Mouse (Mus musculus) liver, postnatal 0 days (tissue): ENCODE results near the gene Il11ra1. TPM values are rescaled to one million over a fixed set of nuclear protein-coding genes. Genes with fewer than 3 reads are reported as not detected.

Experiments
- polyA plus RNA-seq: library from polyadenylated mRNA; unstranded; fragments of >200 nt; fragmentation: Nextera tagmentation; extraction: Ambion mirVana; gene quantifications from 2 replicates; pipeline ENCODE4 v1.2.1, GENCODE M21; 2015

Il11ra1 gene
- polyA plus RNA-seq, 1 experiment from 2014 or later = 28.5 TPM

Other genes starting within 250 kb of the Il11ra1 start
- gene Kif24, start 235.1 kb upstream of the Il11ra1 start, polyA plus RNA-seq = 2.4 and 2.5 TPM in 2 replicates
- gene Nudt2, start 234.8 kb upstream of the Il11ra1 start, polyA plus RNA-seq = 13.6 and 14.4 TPM in 2 replicates
- 1.8 and 2.0 TPM in 2 replicates for gene AI464131, start 196.9 kb upstream of the Il11ra1 start, polyA plus RNA-seq
- not detected in 2 replicates for gene 1110017D15Rik, start 182.7 kb upstream of the Il11ra1 start, polyA plus RNA-seq
- gene Fam219a, start 130.5 kb upstream of the Il11ra1 start, polyA plus RNA-seq = 0.77 and 1.0 TPM in 2 replicates
- gene Dnaic1, start 130.2 kb upstream of the Il11ra1 start, polyA plus RNA-seq = 10.6 and 14.2 TPM in 2 replicates
- 25.2 and 26.4 TPM in 2 replicates for gene Enho, start 59.7 kb upstream of the Il11ra1 start, polyA plus RNA-seq
- gene Cntfr, start 2.9 kb upstream of the Il11ra1 start, polyA plus RNA-seq = 0.12 and 0.29 TPM in 2 replicates
- 30.9 and 31.7 TPM in 2 replicates for gene Rpp25l, start 13.5 kb downstream of the Il11ra1 start, polyA plus RNA-seq
- 64.0 and 65.2 TPM in 2 replicates for gene Dctn3, start 23.2 kb downstream of the Il11ra1 start, polyA plus RNA-seq
- not detected in 2 replicates for gene Arid3c, start 31.2 kb downstream of the Il11ra1 start, polyA plus RNA-seq
- gene Galt, start 55.2 kb downstream of the Il11ra1 start, polyA plus RNA-seq = 40.9 and 46.2 TPM in 2 replicates
- 73.2 and 77.7 TPM in 2 replicates for gene Sigmar1, start 56.2 kb downstream of the Il11ra1 start, polyA plus RNA-seq
- 10.1 and 11.7 TPM in 2 replicates for gene Ccl27a, start 74.3 kb downstream of the Il11ra1 start, polyA plus RNA-seq
- gene Gm21541, start 203.6 kb downstream of the Il11ra1 start, polyA plus RNA-seq = 0.76 TPM in 1 of 2 replicates, not detected in the other
- 0.49 TPM in 1 of 2 replicates, not detected in the other for gene Gm20878, start 241.6 kb downstream of the Il11ra1 start, polyA plus RNA-seq